8 mouse cellular contexts compared by ENCODE assay signal in genomic region chr2:32602600-32603054, GRCm38 (mm10). TPM values are rescaled to one million over a fixed set of nuclear protein-coding genes. Genes with fewer than 3 reads are reported as not detected.
DNase-seq lines count a peak whose midpoint lies in the region; ATAC-seq lines count a peak whose summit lies in the region.

No protein-coding gene starts in this region.

- no peaks in the 10 kb centered on the region for H3K9me3 ChIP-seq in intestine, embryonic 14.5 days (ENCODE audit: control insufficient read depth, low read length)

- H3K27me3 ChIP-seq in intestine, embryonic 14.5 days (replicated peaks; ENCODE audit: control insufficient read depth, insufficient read depth, low read length), result no peaks in the 10 kb centered on the region

- intact Hi-C loops in left cerebral cortex, postnatal 14 days (cut with DNase I), result loop anchor here (2.0 kb wide), 1 partner anchor 16 kb away; the partner anchor contains the start of gene St6galnac4

- peaks cover 3% of the 10 kb centered on the region for H3K36me3 ChIP-seq in intestine, embryonic 14.5 days (ENCODE audit: control insufficient read depth, insufficient read depth, low read length)

- ATAC-seq in intestine, embryonic 14.5 days (replicated peaks; ENCODE audit: low FRiP score, low TSS enrichment, low read depth), result peak; percentile 33; the same call in 1 of the 2 replicates
- ATAC-seq in megakaryocyte progenitor cell, adult 5-6 weeks (replicated peaks; ENCODE audit: poor library complexity), result peak; percentile 69

- under 1% methylated on average over 11 of the region's 11 CpGs for WGBS in intestine, embryonic 14.5 days

- peak overlapping the region; percentile 45 for H3K4me2 ChIP-seq in intestine, embryonic 14.5 days (ENCODE audit: low read length)

- peak overlapping the region; percentile 40; the same call in 1 of the 2 replicates for H3K27ac ChIP-seq in intestine, embryonic 14.5 days (ENCODE audit: low read depth)

- H3K9ac ChIP-seq in intestine, embryonic 14.5 days (ENCODE audit: low read length), result peak overlapping the region; percentile 35; the same call in 1 of the 2 replicates

- no peaks in the 10 kb centered on the region; the same call in 1 of the 2 replicates for H3K4me1 ChIP-seq in intestine, embryonic 14.5 days (replicated peaks; ENCODE audit: control insufficient read depth, insufficient read depth, low read length)

- peak; percentile 86 to 90 for DNase-seq in adrenal gland, adult 18-20 months (ENCODE audit: low spot score in 2 of 2)
- DNase-seq in embryo, embryonic 11.5 days (ENCODE audit: low read depth, low spot score), result peak; percentile 60
- DNase-seq in gastrocnemius, postnatal 25 days, result peak; percentile 76
- peak; percentile 98 for DNase-seq in intestine, embryonic 14.5 days (ENCODE audit: low spot score)
- DNase-seq in left cerebral cortex, postnatal 14 days (ENCODE audit: low spot score in 2 of 2), result peak; percentile 93 to 94
- peak; percentile 81 to 89 for DNase-seq in right cerebral cortex, postnatal 36 days (ENCODE audit: low spot score in 2 of 2)
- DNase-seq in urinary bladder, postnatal 4 days (ENCODE audit: low spot score in 2 of 2), result peak; percentile 80 to 92

- peak overlapping the region; percentile 31 for H3K4me3 ChIP-seq in intestine, embryonic 14.5 days (ENCODE audit: low read depth, low read length)

RNA-seq across cellular contexts. Expression of gene St6galnac6, which starts 3.1 kb away (rescaled TPM):
- total RNA-seq in adrenal gland, adult 18-20 months (2021), result 10 to 100 TPM; 52.4 to 67.9 TPM
- 10 to 100 TPM; 37.3 to 42.6 TPM for total RNA-seq in gastrocnemius, postnatal 25 days (2021)
- polyA plus RNA-seq in intestine, embryonic 14.5 days (2014; fragmentation: Nextera tagmentation; extraction: Ambion mirVana), result 5.7 and 6.9 TPM in 2 replicates
- 100 to 1,000 TPM; 110 to 114 TPM for total RNA-seq in left cerebral cortex, postnatal 14 days (2021)
- 7.9 and 9.4 TPM in 2 replicates for total RNA-seq in megakaryocyte progenitor cell, adult 5-6 weeks (2015)
- total RNA-seq in megakaryocyte progenitor cell, adult 5-6 weeks (2017), result 19.0 and 24.4 TPM in 2 replicates

RNA-seq across cellular contexts. Expression of gene St6galnac4, which starts 15.7 kb away (rescaled TPM):
- 10 to 100 TPM in 1 of 2 experiments, 1 to 10 TPM in 1; 6.6 to 11.4 TPM for total RNA-seq in adrenal gland, adult 18-20 months (2021)
- 10 to 100 TPM; 24.6 to 29.2 TPM for total RNA-seq in gastrocnemius, postnatal 25 days (2021)
- polyA plus RNA-seq in intestine, embryonic 14.5 days (2014; fragmentation: Nextera tagmentation; extraction: Ambion mirVana), result 15.5 and 20.3 TPM in 2 replicates
- total RNA-seq in left cerebral cortex, postnatal 14 days (2021), result 10 to 100 TPM; 36.2 to 38.4 TPM
- total RNA-seq in megakaryocyte progenitor cell, adult 5-6 weeks (2015), result 26.2 and 33.1 TPM in 2 replicates
- total RNA-seq in megakaryocyte progenitor cell, adult 5-6 weeks (2017), result 38.7 and 40.4 TPM in 2 replicates

RNA-seq across cellular contexts. Expression of gene Ak1, which starts 18.9 kb away (rescaled TPM):
- total RNA-seq in adrenal gland, adult 18-20 months (2021), result 10 to 100 TPM; 31.2 to 48.5 TPM
- 1,000 to 10,000 TPM; 1,680 to 2,125 TPM for total RNA-seq in gastrocnemius, postnatal 25 days (2021)
- 22.8 and 24.6 TPM in 2 replicates for polyA plus RNA-seq in intestine, embryonic 14.5 days (2014; fragmentation: Nextera tagmentation; extraction: Ambion mirVana)
- total RNA-seq in left cerebral cortex, postnatal 14 days (2021), result 100 to 1,000 TPM; 162 to 164 TPM
- 0.12 and 1.8 TPM in 2 replicates for total RNA-seq in megakaryocyte progenitor cell, adult 5-6 weeks (2015)
- 0.12 and 0.14 TPM in 2 replicates for total RNA-seq in megakaryocyte progenitor cell, adult 5-6 weeks (2017)

RNA-seq across cellular contexts. Expression of gene 9430097D07Rik, which starts 27.1 kb away (rescaled TPM):
- not detected for total RNA-seq in adrenal gland, adult 18-20 months (2021)
- total RNA-seq in gastrocnemius, postnatal 25 days (2021), result not detected
- 0.15 and 0.35 TPM in 2 replicates for polyA plus RNA-seq in intestine, embryonic 14.5 days (2014; fragmentation: Nextera tagmentation; extraction: Ambion mirVana)
- 1 to 10 TPM in 1 of 2 experiments, under 1 TPM in 1; 0.86 to 1.1 TPM for total RNA-seq in left cerebral cortex, postnatal 14 days (2021)
- total RNA-seq in megakaryocyte progenitor cell, adult 5-6 weeks (2015), result not detected in 2 replicates
- total RNA-seq in megakaryocyte progenitor cell, adult 5-6 weeks (2017), result not detected in 2 replicates

RNA-seq across cellular contexts. Expression of gene Pip5kl1, which starts 28.0 kb away (rescaled TPM):
- not detected for total RNA-seq in adrenal gland, adult 18-20 months (2021)
- not detected for total RNA-seq in gastrocnemius, postnatal 25 days (2021)
- 0.62 and 0.89 TPM in 2 replicates for polyA plus RNA-seq in intestine, embryonic 14.5 days (2014; fragmentation: Nextera tagmentation; extraction: Ambion mirVana)
- total RNA-seq in left cerebral cortex, postnatal 14 days (2021), result 10 to 100 TPM; 12.7 to 14.3 TPM
- total RNA-seq in megakaryocyte progenitor cell, adult 5-6 weeks (2015), result not detected in 2 replicates
- not detected in 2 replicates for total RNA-seq in megakaryocyte progenitor cell, adult 5-6 weeks (2017)

Comparison
In these comparisons a context has a peak if more than half of its experiments do, and no peak if none do; other contexts are left out.
1. Peak in every context shown above with its lines: DNase-seq, ATAC-seq, H3K4me3 ChIP-seq and H3K27ac ChIP-seq.
2. RNA of gene Ak1, which starts 18.9 kb away (total RNA-seq): 1,680 to 2,125 TPM in gastrocnemius, postnatal 25 days, 162 to 164 TPM in left cerebral cortex, postnatal 14 days and 31.2 to 48.5 TPM in adrenal gland, adult 18-20 months; 0.12 to 1.8 TPM in megakaryocyte progenitor cell, adult 5-6 weeks; every median in the first group is over 10 times any median in the second.